Mouse (Mus musculus) G1E (cell line): ENCODE results near the gene G430095P16Rik. TPM values are rescaled to one million over a fixed set of nuclear protein-coding genes. Genes with fewer than 3 reads are reported as not detected.

Experiments
- ATAC-seq: 2 replicates; pipeline ENCODE4 v1.8.0; 2016; ENCODE audit warnings: mild to moderate bottlenecking; ENCODE audit not compliant: insufficient number of reproducible peaks, poor library complexity, low FRiP score, severe bottlenecking; ENCODE audit errors: extremely low read depth
- DNase-seq: peaks from one replicate; pipeline ENCODE4 v3.0.0; 2012; ENCODE audit warnings: low spot score
- H3K27me3 ChIP-seq: 2 replicates; pipeline ENCODE4 v1.6.1; 2012; ENCODE audit warnings: mild to moderate bottlenecking, low read length, inconsistent platforms; ENCODE audit not compliant: insufficient read depth
- H3K36me3 ChIP-seq: replicated peaks from 2 replicates; pipeline ENCODE3; 2012; ENCODE audit warnings: mild to moderate bottlenecking, inconsistent platforms
- H3K4me1 ChIP-seq: 2 replicates; pipeline ENCODE4 v1.6.1; 2012; ENCODE audit warnings: low read depth, low read length, inconsistent platforms, mixed read lengths; ENCODE audit not compliant: insufficient read depth
- H3K4me3 ChIP-seq: 2 replicates; pipeline ENCODE4 v1.5.1; 2012; ENCODE audit warnings: low read depth, mild to moderate bottlenecking, inconsistent platforms, low read length, moderate library complexity, mixed read lengths
- H3K9me3 ChIP-seq: replicated peaks from 2 replicates; pipeline ENCODE4 v1.6.1; 2012; ENCODE audit warnings: inconsistent platforms
- CTCF ChIP-seq: IDR thresholded peaks from 2 replicates; pipeline ENCODE4 v1.5.1; 2012; ENCODE audit warnings: low read depth, low read length, inconsistent platforms, mixed read lengths
- GATA1 ChIP-seq: IDR thresholded peaks from 2 replicates; pipeline ENCODE4 v1.6.1; 2012; ENCODE audit warnings: borderline replicate concordance, low read length, inconsistent platforms, mixed read lengths
- GATA2 ChIP-seq: IDR thresholded peaks from 2 replicates; pipeline ENCODE4 v1.6.1; 2012; ENCODE audit warnings: low read depth, low read length, inconsistent platforms, borderline replicate concordance
- POLR2AphosphoS5 ChIP-seq: IDR thresholded peaks from 2 replicates; pipeline ENCODE4 v1.6.1; 2012; ENCODE audit warnings: low read depth, low read length, inconsistent platforms; ENCODE audit not compliant: insufficient replicate concordance
- TAL1 ChIP-seq: conservative IDR thresholded peaks from 2 replicates; pipeline ENCODE4 v1.6.1; 2012; ENCODE audit warnings: low read depth, low read length, inconsistent platforms, mixed read lengths
- polyA plus RNA-seq: library from polyadenylated mRNA; stranded (reverse); fragments of >175 nt; gene quantifications from 2 replicates; pipeline ENCODE4 v1.2.3, GENCODE M21; 2012
- total RNA-seq, 2 experiments: library from RNA; stranded (forward) in 1 of 2; stranded (reverse) in 1 of 2; fragments of 200-1000 nt in 1 of 2; fragments of >200 nt in 1 of 2; fragmentation: Nextera tagmentation in 1 of 2; gene quantifications; 2 replicates each; pipeline ENCODE4 v1.2.3; 2014 to 2017

Gene G430095P16Rik
- total and polyA plus RNA-seq, 3 experiments = 11.3 to 39.9 (median 35.2) TPM

GRCm38 (mm10) chr8:84743054-84743415 is 20.2 kb downstream of the G430095P16Rik start:
- H3K36me3 ChIP-seq = peaks cover 29% of the 10 kb centered on the region

GRCm38 (mm10) chr8:84743517-84744420 is 21.0 kb downstream of the G430095P16Rik start:
- DNase-seq = no peak
- Histone ChIP-seq H3K27me3 (peaks cover 2% of the 10 kb centered on the region; the same call in 1 of the 2 replicates), H3K36me3 (peaks cover 28% of the 10 kb centered on the region), H3K4me1 (peaks cover 81% of the 10 kb centered on the region), H3K9me3 (no peaks in the 10 kb centered on the region), H3K4me3 (peak overlapping the region; percentile 33; the same call in 1 of the 2 replicates)
- no peak for ATAC-seq
- TF ChIP-seq POLR2AphosphoS5 (no peak), GATA1 (no peak), CTCF (no peak), TAL1 (no peak), GATA2 (no peak)

More at GRCm38 (mm10) chr8:84743054-84743415, 20.2 kb downstream of the G430095P16Rik start:
- H3K27me3 ChIP-seq = peaks cover 2% of the 10 kb centered on the region; the same call in 1 of the 2 replicates
- H3K9me3 ChIP-seq = no peaks in the 10 kb centered on the region
- no peak for TF ChIP-seq GATA1
- TF ChIP-seq CTCF = no peak
- no peak for TF ChIP-seq GATA2
- TF ChIP-seq TAL1 = no peak
- no peak for TF ChIP-seq POLR2AphosphoS5
- H3K4me1 ChIP-seq = peaks cover 88% of the 10 kb centered on the region
- DNase-seq = no peak
- ATAC-seq = no peak
- H3K4me3 ChIP-seq = peak overlapping the region; percentile 18; the same call in 1 of the 2 replicates

GRCm38 (mm10) chr8:84745032-84745925 is 22.5 kb downstream of the G430095P16Rik start:
- ATAC-seq = peak; percentile 49; the same call in 1 of the 2 replicates

GRCm38 (mm10) chr8:84749519-84749918 is 26.7 kb downstream of the G430095P16Rik start:
- Histone ChIP-seq H3K36me3 (peaks cover 61% of the 10 kb centered on the region), H3K27me3 (peaks cover 25% of the 10 kb centered on the region), H3K4me1 (peaks cover 44% of the 10 kb centered on the region), H3K4me3 (no peak overlapping the region), H3K9me3 (no peaks in the 10 kb centered on the region)
- no peak for ATAC-seq
- DNase-seq = no peak
- TF ChIP-seq TAL1 (no peak), POLR2AphosphoS5 (no peak), GATA2 (no peak), CTCF (no peak), GATA1 (no peak)

More at GRCm38 (mm10) chr8:84745032-84745925, 22.5 kb downstream of the G430095P16Rik start:
- TF ChIP-seq CTCF = no peak
- no peak for TF ChIP-seq GATA1
- TF ChIP-seq GATA2 = no peak
- no peak for TF ChIP-seq POLR2AphosphoS5
- TF ChIP-seq TAL1 = no peak
- Histone ChIP-seq H3K4me3 (peak overlapping the region; percentile 37; the same call in 1 of the 2 replicates), H3K27me3 (no peaks in the 10 kb centered on the region), H3K9me3 (no peaks in the 10 kb centered on the region), H3K36me3 (peaks cover 38% of the 10 kb centered on the region), H3K4me1 (peaks cover 68% of the 10 kb centered on the region)
- DNase-seq = no peak

- DNase-seq = no peak
- Histone ChIP-seq H3K9me3 (no peaks in the 10 kb centered on the region), H3K27me3 (peaks cover 25% of the 10 kb centered on the region), H3K4me3 (no peak overlapping the region), H3K36me3 (peaks cover 64% of the 10 kb centered on the region), H3K4me1 (peaks cover 19% of the 10 kb centered on the region)
- ATAC-seq = no peak
- TF ChIP-seq TAL1 (no peak), GATA2 (no peak), GATA1 (no peak), CTCF (no peak), POLR2AphosphoS5 (no peak)
Measured at GRCm38 (mm10) chr8:84752734-84753582, 30.2 kb downstream of the G430095P16Rik start.
